Mouse (Mus musculus) megakaryocyte-erythroid progenitor cell, adult 5-6 weeks (primary cell): ENCODE data around the gene Nfrkb. TPM values are rescaled to one million over a fixed set of nuclear protein-coding genes. Genes with fewer than 3 reads are reported as not detected.

Experiments
- ATAC-seq: replicated peaks from 2 replicates; pipeline ENCODE4 v1.8.0; 2016; ENCODE audit warnings: mild to moderate bottlenecking, inconsistent platforms; ENCODE audit not compliant: severe bottlenecking, poor library complexity, low FRiP score, low TSS enrichment
- total RNA-seq, 2 experiments: library from RNA; stranded (forward) in 1 of 2; stranded (reverse) in 1 of 2; fragments of 200-1000, 215-1000 nt in 1 of 2; fragments of >200 nt in 1 of 2; fragmentation: Nextera tagmentation in 1 of 2; gene quantifications; 2 replicates each; pipeline ENCODE4 v1.2.3; 2014 to 2017

Nfrkb gene
- 33.4 and 60.1 TPM in 2 replicates for total RNA-seq (2014; fragmentation: Nextera tagmentation)
- total RNA-seq (2017) = 24.5 and 36.8 TPM in 2 replicates

DNA sequence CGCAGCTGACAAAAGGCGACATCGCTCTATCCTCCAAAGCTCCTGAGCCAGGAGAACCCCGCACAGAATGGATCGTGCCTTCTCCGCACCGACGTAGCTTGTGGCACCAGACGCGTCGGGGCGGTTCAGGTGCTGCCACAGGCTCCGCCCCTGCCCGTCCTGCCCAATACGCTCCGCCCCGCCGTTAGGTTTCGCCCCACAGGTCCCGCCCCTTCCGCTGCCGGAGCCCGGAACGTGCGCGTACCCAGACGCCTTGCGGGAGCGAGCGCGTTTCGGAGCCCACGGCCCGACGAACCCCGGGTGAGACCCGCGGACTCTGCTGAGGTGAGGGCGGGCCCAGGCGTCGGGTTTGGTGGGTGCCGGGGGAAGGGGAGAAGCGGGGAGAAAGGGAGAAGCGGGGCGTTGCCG lies at the start of gene Nfrkb:
Gene Nfrkb (plus strand): TSS at position 246 of the 408 bp plus-strand sequence.
- peak; percentile 99 for ATAC-seq

DNA sequence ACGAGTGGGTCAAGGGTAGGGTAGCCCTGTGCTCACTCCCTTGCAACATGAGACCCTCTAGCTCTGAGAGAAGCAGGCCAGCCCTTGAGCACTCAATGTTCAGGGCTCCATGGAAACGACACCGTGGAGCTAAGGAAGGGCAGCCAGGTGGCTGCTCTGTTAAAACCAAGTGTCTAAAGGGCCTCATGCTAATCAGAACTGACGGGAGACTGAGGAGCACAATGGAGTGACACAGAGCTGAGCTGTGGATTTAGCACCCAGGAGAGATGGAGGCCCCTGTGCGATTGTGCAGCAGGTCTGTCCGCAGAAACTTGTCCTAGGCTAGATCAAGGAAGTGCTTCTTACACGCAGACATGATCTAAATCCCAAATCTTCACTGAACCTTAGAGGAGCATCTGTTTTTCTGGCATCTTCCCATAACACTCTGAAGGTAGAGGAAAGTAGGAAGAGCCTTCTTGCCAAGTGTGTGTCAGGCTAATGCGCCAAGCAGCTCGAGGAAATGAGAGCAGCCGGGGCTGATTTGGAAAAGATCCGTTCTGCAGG lies 41.6 kb upstream of the Nfrkb start:
- ATAC-seq = no peak

DNA sequence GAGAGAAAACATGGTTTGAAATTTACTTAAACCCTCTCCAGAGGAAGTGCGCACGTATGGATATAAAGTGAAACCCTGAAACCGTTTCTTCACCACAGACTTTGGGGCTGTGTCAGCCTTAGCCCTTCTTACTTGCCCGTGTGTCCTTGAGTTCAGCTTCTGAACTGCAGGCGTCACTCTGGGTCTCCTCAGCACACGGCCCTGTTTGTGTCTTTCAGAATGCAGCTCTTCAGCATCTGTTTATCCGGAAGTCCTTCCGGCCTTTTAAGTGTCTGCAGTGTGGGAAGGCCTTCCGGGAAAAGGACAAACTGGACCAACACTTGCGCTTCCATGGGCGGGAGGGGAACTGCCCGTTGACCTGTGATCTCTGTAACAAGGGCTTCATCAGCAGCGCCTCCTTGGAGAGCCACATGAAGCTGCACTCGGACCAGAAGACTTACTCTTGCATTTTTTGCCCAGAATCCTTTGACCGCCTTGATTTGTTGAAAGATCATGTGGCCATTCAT lies 39.4 kb upstream of the Nfrkb start:
- ATAC-seq = no peak

DNA sequence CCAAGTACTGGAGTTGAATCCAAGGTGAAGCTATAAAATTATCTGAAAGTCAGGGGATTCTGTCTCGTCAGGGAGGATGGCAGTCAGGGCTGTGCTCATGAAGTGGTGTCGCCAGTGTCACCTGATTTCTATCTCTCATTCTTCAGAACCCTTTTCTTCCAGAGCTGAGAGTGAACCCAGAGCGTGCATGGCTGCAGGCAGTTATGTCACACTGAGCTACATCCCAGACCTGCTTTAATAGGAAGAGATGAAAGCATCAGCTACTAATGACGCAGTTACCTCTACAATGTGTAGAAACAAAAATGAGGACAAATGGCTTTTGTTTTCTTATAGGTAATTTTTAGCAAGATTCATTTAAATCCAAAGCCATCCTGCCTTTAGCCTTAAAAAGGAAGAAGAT lies 37.5 kb upstream of the Nfrkb start:
- no peak for ATAC-seq

DNA sequence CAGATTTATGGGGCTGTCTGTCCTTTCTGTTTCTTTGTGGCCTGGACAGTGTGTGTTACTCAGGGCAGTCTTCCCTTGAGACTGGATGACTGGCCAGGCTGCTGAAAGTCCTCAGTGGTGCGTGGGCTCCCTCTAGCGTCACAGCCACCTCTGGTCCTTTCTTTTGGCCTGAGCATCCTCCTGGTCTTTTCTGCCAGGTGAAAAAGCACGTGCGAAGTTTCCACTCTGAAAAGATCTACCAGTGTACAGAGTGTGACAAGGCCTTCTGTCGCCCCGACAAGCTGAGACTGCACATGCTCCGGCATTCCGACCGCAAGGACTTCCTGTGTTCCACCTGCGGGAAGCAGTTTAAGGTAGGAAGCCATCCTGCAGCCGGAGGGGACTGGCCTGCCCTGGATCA lies 37.1 kb upstream of the Nfrkb start:
- ATAC-seq = peak; percentile 90

DNA sequence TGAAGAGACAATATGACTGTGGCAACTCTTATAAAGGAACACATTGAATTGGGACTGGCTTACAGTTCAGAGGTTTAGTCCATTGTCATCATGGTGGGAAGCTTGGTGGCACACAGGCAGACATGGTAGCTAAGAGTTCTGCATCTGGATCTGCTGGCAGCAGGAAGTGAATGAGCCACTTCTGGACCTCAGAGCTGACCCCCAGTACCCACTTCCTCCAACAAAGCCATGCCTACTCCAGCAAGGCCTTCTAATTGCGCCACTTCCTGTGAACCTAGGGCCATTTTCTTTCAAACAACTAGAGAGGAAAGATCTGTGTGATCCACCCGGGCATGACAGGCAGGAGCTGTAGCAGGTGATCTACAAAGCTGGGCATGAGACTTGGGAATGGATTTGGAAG lies 33.3 kb upstream of the Nfrkb start:
- ATAC-seq = no peak

DNA sequence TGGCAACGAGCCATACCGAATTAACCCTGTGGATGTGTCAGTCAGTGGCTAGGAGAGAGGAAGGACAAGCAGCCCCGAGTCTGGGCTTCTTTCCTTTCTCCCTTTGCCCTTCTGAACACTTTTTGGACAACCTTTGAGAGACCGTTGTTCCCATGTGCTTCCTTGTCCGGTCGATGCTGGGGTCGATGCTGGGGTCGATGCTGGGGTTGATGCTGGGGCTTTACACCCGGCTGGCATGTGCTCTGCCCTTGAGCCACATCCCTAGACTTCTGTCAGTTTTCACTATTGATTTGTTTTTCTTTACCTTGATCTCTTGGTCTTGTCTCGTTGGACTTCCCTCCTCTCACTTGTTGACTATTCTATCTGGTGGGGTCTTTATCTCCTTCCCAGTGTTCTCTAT lies 32.5 kb upstream of the Nfrkb start:
- ATAC-seq = no peak

DNA sequence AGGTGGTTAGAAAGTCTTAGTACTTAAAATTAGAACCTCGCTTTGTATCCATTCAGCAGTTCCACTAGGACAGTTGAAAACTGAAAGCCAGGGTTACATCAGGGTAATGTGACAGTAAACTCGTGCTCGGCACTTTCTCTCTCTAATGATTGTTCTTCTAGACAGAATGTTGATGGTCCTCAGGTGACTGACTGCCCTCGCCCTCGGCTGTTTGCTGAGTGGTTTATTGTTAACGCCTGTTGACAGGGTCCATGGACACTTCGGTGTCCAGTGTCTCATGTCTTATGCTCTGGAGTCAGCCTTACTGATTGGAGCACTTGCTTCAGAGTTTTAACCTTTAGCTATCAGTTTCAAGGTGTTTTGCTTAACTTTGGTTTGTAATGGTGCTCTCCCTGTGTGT lies 31.9 kb upstream of the Nfrkb start:
- ATAC-seq = no peak

DNA sequence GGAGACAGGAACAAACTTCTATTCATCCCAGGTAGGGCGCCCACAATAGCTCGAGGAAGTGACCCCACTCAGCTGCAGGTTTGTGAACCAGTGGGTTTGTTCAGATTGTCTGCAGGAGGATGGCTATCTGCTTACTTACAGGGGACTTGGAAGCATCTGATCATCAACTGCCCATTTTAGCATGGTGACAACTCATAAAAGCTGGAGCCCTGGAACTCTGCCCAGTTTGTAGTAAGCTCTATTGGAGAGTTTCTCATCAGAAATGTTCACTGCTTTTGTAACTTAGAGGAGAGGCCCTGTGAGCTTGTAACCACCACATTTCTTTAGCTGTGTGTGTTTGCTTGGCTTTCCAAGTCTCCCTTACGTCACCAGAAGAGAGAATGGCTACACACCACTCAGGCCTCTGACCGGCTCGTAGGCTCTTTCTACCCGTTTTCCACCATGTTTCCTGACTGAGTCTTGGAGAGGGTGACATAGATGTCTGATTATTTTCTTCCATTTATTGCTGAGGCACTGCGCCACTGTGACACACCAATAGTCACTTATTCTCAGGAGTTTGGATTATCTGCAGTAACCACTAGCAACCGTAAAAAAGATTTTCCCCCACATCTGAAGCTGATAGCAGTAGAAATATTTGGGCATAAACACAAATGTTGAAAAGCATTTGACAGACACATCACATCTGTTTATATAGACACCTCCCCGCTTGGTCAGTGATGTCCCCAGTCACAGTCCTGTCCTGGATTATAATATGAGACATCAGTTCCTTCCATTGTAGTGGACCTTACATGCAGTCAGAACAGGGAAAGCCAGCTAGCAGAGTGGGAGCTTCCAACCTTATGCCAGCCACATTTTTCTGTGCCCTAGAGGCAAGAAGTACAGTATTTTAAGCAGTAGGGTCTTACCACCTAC lies 22.0 kb upstream of the Nfrkb start:
- ATAC-seq = no peak

DNA sequence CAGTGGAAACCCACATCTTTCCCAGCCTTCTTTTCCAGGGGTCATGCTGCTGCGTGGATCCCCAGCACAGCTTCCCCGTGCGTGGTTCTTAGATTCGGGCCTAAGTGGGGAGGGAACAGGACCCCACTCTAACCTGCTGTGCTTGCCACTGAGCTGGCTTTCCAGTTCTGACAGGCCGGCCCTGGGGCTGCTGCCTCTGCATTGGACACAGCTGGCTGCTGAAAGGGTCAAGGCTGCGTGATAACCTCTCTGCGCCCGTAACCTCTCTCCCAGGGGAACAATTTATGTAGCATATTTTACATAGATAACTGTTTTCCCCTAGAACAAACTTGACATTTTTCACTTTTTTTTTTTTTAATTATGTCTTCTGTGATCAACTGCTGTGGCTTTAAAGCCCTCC lies 20.9 kb upstream of the Nfrkb start:
- ATAC-seq = no peak

DNA sequence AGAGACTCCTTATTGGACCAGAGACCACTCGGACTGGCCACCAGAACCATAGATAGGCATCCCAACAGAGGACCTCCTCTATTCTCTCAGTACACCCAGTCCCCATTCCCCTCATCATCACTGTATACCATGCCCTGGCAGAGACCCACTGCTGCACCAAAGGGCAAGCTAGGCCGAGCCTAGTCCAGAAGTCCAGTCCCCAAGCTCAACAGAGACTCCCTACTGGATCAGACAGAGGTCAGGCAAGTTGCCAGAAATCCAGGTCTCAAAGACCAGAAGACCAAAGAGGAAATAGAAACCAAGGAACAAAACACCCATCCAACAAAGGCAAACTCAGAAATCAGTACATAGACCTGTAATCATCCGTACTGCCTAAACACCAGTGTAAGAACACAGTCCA lies 14.3 kb upstream of the Nfrkb start:
- ATAC-seq = no peak

DNA sequence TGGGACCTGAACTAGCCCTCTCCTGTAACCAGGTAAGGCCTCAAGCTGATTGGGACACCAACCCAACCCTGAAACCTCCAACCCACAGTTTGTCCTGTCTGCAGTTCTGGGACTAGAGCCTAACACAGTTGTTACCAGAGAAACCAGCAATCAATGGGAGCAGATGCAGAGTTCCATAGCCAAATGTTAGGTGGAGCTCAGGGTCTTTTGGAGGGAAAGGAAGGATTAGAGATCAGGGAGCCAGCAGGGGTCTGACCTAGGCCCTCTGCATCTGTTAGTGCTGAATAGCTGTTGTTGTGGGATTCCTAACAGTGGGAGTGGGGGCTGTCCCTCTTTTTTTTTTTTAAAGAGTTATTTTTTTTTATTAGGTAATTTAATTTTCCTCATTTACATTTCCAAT lies 9.3 kb upstream of the Nfrkb start:
- ATAC-seq = no peak

DNA sequence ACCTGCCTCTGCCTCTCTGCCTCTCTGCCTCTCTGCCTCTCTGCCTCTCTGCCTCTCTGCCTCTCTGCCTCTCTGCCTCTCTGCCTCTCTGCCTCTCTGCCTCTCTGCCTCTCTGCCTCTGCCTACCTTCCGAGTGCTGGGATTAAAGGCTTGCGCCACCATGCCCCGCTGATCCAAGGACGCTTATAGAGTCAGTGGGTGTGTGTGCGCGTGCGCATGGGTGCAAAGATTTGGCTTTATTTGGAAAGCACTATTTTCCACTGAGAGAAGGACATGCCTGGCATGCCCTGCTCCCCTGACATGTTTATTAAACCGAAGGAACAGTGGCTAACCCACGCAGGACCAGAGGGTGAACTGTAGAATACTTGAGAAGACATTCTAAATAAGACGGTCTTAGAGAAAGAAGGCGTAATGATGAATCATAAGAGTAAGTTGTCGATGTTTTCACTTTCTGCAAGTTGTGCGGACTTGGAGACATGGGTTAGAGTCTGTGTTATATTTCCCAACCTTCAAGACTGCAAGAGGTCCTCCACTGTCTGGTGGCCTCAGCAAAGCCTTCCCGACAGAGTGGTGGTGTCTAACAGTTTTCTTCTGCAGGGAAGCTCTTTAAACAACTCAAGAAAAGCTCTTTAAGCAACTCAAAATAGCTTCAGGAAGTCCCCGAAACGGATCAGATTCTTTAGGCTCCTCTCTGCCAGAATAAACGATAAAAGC lies 1.0 kb upstream of the Nfrkb start:
- ATAC-seq = no peak

DNA sequence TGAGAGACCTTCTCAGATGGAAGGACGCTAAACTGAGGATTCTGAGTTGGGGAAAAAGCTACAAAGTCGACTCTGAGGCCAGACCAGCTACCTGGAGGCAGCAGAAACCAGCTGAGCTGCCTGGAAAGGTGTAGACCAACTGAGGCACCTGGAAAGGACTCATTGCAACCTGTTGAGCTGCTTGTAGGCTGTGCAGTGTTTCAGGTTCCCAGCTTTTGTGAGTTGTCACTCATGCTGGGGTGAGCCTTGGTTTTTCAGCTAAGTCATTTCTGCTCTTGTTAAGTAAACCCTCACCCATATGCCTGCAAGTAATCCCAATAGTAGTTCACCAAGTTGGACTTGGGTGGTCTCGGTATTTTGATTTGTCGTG lies 507 bp upstream of the Nfrkb start:
- peak; percentile 9; the same call in 1 of the 2 replicates for ATAC-seq

DNA sequence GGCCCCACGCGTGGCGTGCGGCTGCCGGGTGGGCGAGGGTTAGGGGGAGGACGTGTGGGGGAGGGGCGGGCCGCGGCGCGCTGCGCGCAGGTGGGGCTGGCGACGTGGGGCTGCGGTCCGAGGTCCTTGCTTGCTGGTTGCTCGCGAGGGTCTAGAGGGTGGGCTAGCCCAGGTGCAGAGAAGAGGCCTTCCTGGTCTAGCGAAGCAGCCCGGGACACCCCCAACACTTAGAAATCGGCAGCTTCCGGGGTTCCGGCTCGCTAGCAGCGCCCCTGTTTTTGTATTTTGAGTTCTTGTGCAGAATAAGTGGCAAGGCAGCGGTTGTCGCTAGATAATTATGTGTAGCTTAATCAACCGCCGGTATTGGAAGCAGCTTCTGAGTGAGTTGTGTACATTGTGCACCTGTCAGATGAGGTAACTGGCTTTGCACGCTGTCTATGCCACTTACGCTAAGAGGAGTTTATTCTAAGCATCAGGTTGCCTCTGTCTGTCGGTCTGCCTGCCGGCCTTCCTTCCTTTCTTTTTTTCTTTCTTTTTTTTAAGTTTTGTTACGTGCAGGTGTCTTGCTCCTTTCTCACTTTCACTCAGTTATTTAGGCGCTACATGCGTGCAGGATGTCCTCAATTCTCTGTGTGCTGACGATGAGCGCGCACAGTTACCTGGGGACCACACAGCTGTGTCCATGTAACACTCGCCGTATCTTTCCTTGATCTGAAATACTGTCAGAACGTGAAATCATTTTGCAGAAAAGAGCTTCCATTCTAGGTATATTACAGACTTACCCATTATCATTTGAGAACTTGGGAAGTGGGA lies 582 bp downstream of the Nfrkb start:
- peak; percentile 31 for ATAC-seq

DNA sequence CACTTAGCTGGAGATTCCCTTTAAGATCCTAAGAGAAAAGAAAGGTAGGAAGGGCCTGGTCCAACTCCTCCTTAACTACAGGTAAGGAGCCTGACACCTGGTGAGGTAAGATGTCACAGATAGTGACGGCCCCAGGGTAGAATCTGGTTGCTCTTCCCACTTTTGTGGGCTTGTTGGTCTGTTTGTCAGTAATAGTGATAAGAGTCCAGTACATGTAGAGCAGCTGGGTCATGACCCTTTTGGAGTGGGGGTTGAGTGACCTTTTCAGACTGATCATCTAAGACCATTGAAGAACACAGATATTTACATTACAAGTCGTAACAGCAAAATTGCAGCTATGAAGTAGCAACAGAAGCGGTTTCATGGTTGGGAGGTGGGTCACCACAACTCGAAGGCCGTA lies 1.2 kb downstream of the Nfrkb start:
- ATAC-seq = no peak

DNA sequence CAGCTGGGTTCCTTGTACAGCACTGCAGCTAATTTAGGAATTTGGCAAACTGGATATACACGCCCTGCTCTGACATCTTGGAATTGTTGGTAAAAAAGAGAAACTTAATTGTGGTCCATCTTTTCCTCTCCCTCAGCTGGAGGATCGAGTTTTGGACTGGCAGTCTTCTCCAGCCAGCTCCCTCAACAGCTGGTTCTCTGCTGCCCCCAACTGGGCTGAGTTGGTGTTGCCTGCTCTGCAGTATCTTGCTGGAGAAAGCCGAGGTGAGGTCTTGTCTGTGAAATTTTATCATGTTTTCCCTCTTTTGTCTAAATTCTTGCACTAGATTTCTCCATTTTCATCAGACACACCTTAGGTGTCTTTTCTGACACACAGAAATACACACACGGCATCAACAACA lies 14.4 kb downstream of the Nfrkb start:
- ATAC-seq = peak; percentile 87

DNA sequence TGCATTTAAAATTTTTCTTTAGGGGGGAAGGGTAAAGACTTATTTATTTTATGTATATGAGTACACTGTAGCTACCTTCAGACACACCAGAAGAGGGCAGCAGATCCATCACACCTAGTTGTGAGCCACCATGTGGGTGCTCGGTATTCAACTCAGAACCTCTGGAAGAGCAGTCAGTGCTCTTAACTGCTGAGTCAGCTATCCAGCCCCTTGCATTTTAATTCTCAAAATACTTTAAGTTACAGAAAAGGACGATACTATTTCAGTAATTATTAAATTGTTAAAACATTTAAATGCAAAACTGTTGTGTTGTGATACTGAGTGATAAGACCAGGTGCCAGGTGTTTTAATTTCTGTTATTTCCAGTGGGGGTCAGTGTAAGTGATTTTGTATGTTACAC lies 18.3 kb downstream of the Nfrkb start:
- ATAC-seq = no peak

DNA sequence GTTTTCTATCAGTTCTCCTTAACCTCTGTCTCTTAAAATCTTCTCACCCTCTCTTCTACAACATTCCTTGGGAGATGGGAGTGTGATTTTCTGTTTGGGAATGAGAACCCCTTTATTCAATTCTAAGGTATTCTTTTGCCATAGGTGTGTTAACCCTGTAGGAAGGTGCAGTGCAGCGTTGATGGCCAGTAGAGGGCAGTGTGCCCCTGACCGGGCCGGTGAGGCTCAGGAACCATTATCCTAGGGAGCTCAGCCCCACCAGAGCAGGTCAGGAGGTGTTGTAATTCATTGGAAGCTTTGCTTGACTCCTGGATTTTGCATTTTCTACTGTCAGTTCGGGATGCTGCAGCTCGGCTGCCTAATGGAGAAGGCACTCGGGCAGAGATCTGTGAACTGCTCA lies 19.2 kb downstream of the Nfrkb start:
- ATAC-seq = peak; percentile 80

DNA sequence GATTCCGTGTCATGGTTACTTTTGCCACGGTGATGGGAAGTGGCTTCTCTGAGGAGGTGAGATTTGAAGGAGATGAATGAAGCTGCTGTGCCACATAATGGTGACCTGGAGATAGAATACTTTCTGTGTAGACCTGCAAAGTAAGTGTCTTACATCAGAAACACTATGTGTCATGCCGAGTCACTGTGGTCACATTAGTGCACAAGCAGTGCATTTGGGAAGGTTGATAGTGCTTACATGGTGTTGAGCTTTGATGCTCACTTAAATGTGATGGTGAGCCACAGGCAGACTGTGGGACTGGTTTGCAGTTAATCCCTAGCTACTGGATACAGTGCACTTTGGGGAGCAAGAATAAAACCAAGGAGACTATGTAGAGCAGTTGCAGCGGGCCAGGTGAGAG lies 26.2 kb downstream of the Nfrkb start:
- ATAC-seq = no peak
